Mouse (Mus musculus) E14TG2a.4 (cell line): Measurements from ENCODE around the gene Pim2.
A peak's percentile ranks its signal among the peaks of the same experiment; 100 is the strongest.
"Not testable (repeated sequence)": the region's sequence is repeated elsewhere in the genome, so short reads cannot be mapped to it uniquely, and the experiment has no call there.

Experiments
- H3K27me3 ChIP-seq: 2 replicates; pipeline ENCODE4 v1.6.1; 2014; ENCODE audit warnings: low read length, control low read depth; ENCODE audit not compliant: insufficient read depth
- H3K36me3 ChIP-seq: 2 replicates; pipeline ENCODE4 v1.6.1; 2014; ENCODE audit warnings: low read length, control low read depth; ENCODE audit not compliant: insufficient read depth
- H3K4me1 ChIP-seq: replicated peaks from 2 replicates; pipeline ENCODE4 v1.6.1; 2014; ENCODE audit warnings: low read depth, low read length, control low read depth
- H3K4me3 ChIP-seq: replicated peaks from 2 replicates; pipeline ENCODE4 v1.5.1; 2014; ENCODE audit warnings: mild to moderate bottlenecking, low read length
- H3K9me3 ChIP-seq: 2 replicates; pipeline ENCODE4 v1.6.1; 2014; ENCODE audit warnings: low read length, control low read depth
- CTCF ChIP-seq: conservative IDR thresholded peaks from 2 replicates; pipeline ENCODE4 v1.5.1; 2014; ENCODE audit warnings: low read length
- NANOG ChIP-seq: IDR thresholded peaks from 2 replicates; pipeline ENCODE4 v1.6.1; 2014; ENCODE audit warnings: borderline replicate concordance, low read length, mixed read lengths
- POU5F1 ChIP-seq: IDR thresholded peaks from 2 replicates; pipeline ENCODE4 v1.6.1; 2014; ENCODE audit warnings: low read length, borderline replicate concordance

Gene Pim2

GRCm38 (mm10) chrX:7917960-7918359 is 39.9 kb downstream of the Pim2 start:
- Histone ChIP-seq H3K27me3 (peaks cover 11% of the 10 kb centered on the region; the same call in 1 of the 2 replicates), H3K4me1 (peaks cover 36% of the 10 kb centered on the region)
- not testable (repeated sequence) for H3K4me3 ChIP-seq, H3K36me3 ChIP-seq, H3K9me3 ChIP-seq
- TF ChIP-seq CTCF: peak; percentile 14; the same call in 1 of the 2 replicates

DNA sequence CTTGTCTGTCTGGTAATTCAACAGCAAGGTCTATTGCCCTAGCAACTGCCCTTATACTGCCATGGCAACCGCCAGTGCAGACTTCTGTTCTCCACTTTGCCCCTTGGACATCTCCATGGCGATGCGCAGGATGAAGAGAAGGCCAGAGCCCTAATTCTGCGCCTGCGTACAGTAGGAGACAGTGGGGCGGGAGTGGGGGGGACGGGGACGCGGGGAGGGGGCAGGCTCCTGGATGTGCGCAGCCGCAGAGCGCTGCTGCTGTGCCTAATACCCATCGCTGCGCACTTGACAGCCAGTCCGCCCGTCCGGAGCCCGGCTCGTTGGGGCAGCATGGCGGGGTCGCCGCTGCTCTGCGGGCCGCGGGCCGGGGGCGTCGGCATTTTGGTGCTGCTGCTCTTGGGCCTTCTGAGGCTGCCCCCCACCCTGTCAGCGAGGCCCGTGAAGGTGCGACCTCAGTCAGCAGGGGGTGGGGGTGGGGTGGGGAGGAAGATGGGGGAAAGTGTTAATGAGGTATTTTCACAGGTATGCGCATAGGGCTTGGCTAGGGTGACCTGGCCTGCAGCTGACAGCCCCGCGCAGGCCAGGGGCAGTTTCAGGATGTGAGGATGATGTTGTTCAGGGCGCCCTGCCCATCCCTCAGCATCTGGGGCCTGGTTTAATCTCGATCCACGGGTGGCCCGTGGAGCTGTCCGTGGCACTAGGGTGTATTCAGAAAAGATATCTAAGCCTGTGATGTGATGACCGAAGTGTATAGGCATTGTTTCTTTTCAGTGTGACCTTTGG is 41.7 kb downstream of the Pim2 start, which contains the start of gene Pcsk1n:
TSS of gene Pcsk1n (plus strand) at position 222 of the 783 bp plus-strand sequence.
- H3K27me3 ChIP-seq: peaks cover 11% of the 10 kb centered on the region; the same call in 1 of the 2 replicates
- H3K36me3 ChIP-seq: peaks cover 18% of the 10 kb centered on the region
- peaks cover 49% of the 10 kb centered on the region for H3K4me1 ChIP-seq
- no peak for TF ChIP-seq POU5F1
- TF ChIP-seq NANOG: no peak
- TF ChIP-seq CTCF: no peak
- peak within 1 kb of the TSS; percentile 63 for H3K4me3 ChIP-seq
- H3K9me3 ChIP-seq: no peaks in the 10 kb centered on the region

DNA sequence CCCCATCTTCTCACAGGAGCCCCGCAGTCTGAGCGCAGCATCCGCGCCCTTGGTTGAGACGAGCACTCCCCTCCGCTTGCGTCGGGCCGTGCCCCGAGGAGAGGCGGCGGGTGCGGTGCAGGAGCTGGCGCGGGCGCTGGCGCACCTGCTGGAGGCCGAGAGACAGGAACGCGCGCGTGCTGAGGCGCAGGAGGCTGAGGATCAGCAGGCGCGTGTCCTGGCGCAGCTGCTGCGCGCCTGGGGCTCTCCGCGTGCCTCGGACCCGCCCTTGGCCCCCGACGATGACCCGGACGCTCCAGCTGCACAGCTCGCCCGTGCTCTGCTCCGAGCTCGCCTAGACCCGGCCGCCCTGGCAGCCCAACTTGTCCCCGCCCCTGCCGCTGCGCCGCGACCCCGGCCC is 44.0 kb downstream of the Pim2 start:
- Histone ChIP-seq H3K27me3 (peaks cover 11% of the 10 kb centered on the region; the same call in 1 of the 2 replicates), H3K4me3 (peak overlapping the region; percentile 72), H3K9me3 (no peaks in the 10 kb centered on the region), H3K4me1 (peaks cover 61% of the 10 kb centered on the region), H3K36me3 (peaks cover 20% of the 10 kb centered on the region)
- no peak for TF ChIP-seq CTCF
- TF ChIP-seq POU5F1: no peak
- no peak for TF ChIP-seq NANOG

- Histone ChIP-seq H3K36me3 (peaks cover 44% of the 10 kb centered on the region), H3K4me1 (peaks cover 61% of the 10 kb centered on the region), H3K4me3 (peak overlapping the region; percentile 82), H3K27me3 (peaks cover 2% of the 10 kb centered on the region; the same call in 1 of the 2 replicates), H3K9me3 (no peaks in the 10 kb centered on the region)
- TF ChIP-seq POU5F1 (no peak), NANOG (peak; percentile 12; the same call in 1 of the 2 replicates)
These were observed 48.2 kb downstream of the Pim2 start for GRCm38 (mm10) chrX:7926266-7926665.

DNA sequence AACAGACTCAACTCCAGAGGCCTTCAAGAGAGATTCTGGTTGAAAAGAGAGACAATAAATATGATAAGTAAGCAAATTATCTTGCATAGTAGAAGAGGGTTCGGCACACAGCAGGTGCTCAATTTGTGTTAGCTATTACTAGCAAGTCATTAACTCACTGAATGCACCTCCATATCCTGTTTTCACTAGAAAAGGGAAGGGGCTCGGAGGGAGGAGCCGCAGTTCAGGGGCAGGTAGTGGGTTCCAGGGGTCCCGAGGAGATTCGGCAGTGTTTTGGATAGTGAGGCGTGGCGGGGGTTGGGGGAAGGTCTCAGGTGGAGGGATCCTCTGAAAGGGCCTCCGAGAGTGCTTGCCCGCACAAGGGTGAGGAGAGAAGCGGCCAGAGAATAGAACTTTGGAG is 49.1 kb downstream of the Pim2 start:
- H3K4me1 ChIP-seq: peaks cover 64% of the 10 kb centered on the region
- peak overlapping the region; percentile 82 for H3K4me3 ChIP-seq
- H3K27me3 ChIP-seq: no peaks in the 10 kb centered on the region; the same call in 1 of the 2 replicates
- no peak for TF ChIP-seq POU5F1
- TF ChIP-seq NANOG: peak; percentile 71
- TF ChIP-seq CTCF: no peak
- H3K36me3 ChIP-seq: peaks cover 52% of the 10 kb centered on the region
- no peaks in the 10 kb centered on the region for H3K9me3 ChIP-seq

GRCm38 (mm10) chrX:7928270-7928790 is 50.3 kb downstream of the Pim2 start, which contains the start of gene Eras:
TSS of gene Eras (minus strand) at chrX:7928607.
- peaks cover 61% of the 10 kb centered on the region for H3K36me3 ChIP-seq

More at GRCm38 (mm10) chrX:7928270-7928790, 50.3 kb downstream of the Pim2 start, which contains the start of gene Eras:
- Histone ChIP-seq H3K4me1 (peaks cover 67% of the 10 kb centered on the region), H3K27me3 (no peaks in the 10 kb centered on the region; the same call in 1 of the 2 replicates), H3K4me3 (peak within 1 kb of the TSS; percentile 82), H3K9me3 (no peaks in the 10 kb centered on the region)
- no peak for TF ChIP-seq NANOG
- no peak for TF ChIP-seq CTCF
- TF ChIP-seq POU5F1: no peak
